Mouse (Mus musculus) lung, adult 2 months (tissue): ENCODE data around the gene Praf2.

Experiments used
- CTCF ChIP-seq: fragments of 200-500 bp; IDR thresholded peaks from 2 replicates; pipeline ENCODE4 v1.5.1; 2011; ENCODE audit warnings: mild to moderate bottlenecking, low read length, control low read depth; ENCODE audit not compliant: insufficient read depth
- POLR2A ChIP-seq: fragments of 200-500 bp; IDR thresholded peaks from 2 replicates; pipeline ENCODE4 v1.6.1; 2011; ENCODE audit warnings: low read depth, mild to moderate bottlenecking, control low read depth, low read length, borderline replicate concordance; ENCODE audit errors: extremely low read depth

DNA sequence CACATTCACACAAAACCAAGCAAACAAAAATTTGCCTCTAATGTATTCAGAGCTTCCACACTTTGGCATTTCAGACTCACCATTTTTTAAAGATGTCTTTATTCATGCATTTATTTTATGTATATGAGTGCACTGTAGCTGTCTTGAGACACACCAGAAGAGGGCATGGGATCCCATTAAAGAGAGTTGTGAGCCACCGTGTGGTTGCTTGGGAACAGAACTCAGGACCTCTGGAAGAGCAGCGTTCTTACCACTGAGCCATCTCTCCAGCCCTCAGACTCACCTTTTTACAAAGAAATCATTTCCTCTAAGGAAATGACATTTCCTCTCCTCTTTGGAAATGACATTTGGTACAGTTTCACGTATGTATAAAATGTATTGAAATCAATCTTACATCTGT, 49.3 kb upstream of the Praf2 start:
- no peak for TF ChIP-seq POLR2A
- TF ChIP-seq CTCF: no peak
